Mouse (Mus musculus) cerebellum, postnatal 14 days (tissue): ENCODE measurements at regions not wholly inside any gene's neighbourhood (a gene's known extent, or its start where the extent isn't known, plus 50 kb on each side); places are given as distances from the start of the nearest gene placed in this dataset.

Experiments
- DNase-seq, 2 experiments: peaks; one replicate each; pipeline ENCODE4 v3.0.0; 2021; ENCODE audit warnings: mixed read lengths in 2 of 2

GRCm38 (mm10) chr12:39831079-39831478 lies 206.7 kb downstream of the Arl4a start:
- DNase-seq, result no peak

GRCm38 (mm10) chr12:39830530-39830929 lies 207.3 kb downstream of the Arl4a start:
- no peak for DNase-seq

DNA sequence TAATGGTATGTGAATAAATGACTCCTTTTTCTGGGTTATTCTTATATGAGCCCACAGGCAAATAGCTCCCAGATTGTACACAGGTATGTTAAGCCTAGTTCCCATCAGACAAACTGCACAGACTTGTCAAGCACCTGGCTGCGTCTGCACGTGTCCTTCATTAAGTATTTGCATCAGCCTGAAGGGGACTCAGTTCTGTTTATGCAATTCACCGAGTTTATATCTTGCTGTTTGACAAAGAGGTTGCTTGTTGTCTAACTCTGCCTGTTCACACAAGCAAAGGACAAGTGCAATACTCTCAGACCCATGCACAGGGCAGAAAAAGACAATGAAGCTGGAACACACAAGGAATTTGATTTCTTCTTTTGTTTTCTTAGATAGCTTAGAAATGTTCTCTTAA lies 215.2 kb downstream of the Arl4a start:
- DNase-seq, result no peak

DNA sequence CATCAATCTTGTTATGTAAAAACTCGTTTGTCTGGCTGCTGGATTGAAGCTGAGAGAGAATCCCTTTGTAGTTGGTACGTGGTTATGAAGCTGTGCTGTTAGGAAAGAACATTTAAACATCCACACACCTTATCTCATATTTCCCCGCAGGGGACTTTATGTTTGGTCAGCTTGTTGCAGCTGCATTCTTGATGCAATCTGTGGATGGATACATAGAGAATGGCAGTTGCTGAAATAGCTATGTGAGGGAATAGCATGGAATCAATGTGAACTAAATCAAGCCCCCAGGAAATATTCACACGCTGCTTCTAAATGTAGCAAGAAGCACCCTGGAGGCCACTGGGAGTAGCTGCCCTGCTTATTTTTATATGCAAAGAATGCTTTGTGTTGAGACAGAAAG lies 236.3 kb downstream of the Arl4a start:
- DNase-seq, result no peak

GRCm38 (mm10) chr12:39797843-39798242 lies 240.0 kb downstream of the Arl4a start:
- no peak for DNase-seq

- DNase-seq, result no peak
Measured at GRCm38 (mm10) chr12:39796939-39797338, 240.9 kb downstream of the Arl4a start.

DNA sequence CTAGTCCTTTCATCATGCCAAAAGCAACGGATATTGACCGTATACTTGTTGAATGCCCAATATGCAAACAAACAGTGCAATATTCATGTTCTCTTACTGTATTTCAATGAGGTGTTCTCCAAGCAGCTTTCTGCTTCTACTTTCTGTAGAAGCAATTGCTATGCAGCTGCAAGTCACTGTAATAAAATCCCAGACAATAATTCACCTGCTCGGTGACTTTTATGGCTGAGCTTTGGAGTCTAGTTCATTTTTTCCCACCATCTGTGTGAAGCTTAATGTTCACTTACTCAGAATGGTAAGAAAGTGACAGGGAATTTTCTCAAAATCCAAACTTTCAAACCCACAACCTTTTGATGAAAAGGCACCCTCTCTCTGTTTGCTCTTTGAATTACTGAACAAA lies 252.8 kb downstream of the Arl4a start:
- DNase-seq, result no peak

- DNase-seq, result no peak
Measured at GRCm38 (mm10) chr12:39784532-39784931, 253.3 kb downstream of the Arl4a start.

DNA sequence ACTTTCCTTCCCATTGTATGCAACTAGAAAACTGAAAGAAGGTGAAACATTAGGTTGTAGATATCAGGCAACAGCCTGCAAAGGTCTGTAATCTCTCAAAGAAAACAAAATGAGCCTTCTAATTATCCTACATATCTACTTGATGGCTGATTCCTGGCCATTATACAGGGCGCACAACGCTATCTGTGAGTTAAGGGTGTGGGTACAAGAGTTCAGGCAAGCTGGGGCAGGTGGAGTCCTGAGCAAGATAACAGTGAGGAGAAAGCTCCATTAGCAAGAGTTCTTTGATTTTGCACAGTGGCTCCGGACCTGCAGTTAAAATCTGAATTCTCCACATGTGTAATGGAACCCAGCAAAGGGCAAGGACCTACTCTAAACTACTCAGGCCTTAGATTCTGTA lies 261.7 kb downstream of the Arl4a start:
- DNase-seq, result no peak

DNA sequence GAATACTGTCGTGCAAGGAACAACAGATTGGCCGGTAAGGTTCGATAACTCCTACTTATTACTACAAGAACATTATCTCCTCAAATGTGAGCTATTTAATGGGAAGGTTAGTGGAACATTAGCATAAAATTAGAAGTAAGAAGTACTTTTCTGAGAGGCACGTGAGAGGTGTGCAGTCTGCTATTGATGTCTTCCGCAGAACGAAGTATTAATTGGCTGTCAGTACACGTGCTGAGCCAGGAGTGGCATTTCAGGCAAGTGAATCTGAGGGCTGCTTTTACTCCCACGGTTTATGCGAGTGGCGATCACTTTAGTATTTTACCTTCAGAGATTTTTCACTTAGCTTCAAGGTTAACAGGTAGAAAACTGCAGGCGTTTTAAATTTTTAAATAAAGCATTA lies 270.8 kb downstream of the Arl4a start:
- no peak for DNase-seq

- DNase-seq, result no peak
Measured at GRCm38 (mm10) chr12:39763529-39763928, 274.3 kb downstream of the Arl4a start.

- DNase-seq, result no peak
Measured at GRCm38 (mm10) chr12:39761946-39762345, 275.9 kb downstream of the Arl4a start.

DNA sequence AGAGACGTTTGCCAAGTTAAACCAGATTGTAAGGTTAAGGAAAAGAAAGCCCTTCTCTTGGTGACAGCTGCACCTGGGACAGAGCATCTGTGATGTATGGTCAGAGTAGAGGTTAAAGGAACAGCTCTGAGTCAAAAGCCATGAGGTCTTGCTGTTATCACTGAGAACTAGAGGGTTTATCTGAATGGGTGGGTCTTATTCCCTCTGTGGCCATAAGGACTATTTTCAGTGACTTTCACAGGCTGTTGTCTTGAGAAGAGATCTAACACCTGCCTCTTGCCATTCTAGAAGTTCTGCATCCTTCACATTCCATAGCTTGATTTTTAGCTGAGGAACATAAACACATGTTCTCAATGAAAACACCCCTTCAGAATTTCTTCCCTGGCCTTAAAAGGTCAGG lies 276.5 kb downstream of the Arl4a start:
- DNase-seq, result no peak

- DNase-seq, result no peak
Measured at GRCm38 (mm10) chr12:39757975-39758374, 279.9 kb downstream of the Arl4a start.

GRCm38 (mm10) chr12:39751850-39752249 lies 286.0 kb downstream of the Arl4a start:
- no peak for DNase-seq

DNA sequence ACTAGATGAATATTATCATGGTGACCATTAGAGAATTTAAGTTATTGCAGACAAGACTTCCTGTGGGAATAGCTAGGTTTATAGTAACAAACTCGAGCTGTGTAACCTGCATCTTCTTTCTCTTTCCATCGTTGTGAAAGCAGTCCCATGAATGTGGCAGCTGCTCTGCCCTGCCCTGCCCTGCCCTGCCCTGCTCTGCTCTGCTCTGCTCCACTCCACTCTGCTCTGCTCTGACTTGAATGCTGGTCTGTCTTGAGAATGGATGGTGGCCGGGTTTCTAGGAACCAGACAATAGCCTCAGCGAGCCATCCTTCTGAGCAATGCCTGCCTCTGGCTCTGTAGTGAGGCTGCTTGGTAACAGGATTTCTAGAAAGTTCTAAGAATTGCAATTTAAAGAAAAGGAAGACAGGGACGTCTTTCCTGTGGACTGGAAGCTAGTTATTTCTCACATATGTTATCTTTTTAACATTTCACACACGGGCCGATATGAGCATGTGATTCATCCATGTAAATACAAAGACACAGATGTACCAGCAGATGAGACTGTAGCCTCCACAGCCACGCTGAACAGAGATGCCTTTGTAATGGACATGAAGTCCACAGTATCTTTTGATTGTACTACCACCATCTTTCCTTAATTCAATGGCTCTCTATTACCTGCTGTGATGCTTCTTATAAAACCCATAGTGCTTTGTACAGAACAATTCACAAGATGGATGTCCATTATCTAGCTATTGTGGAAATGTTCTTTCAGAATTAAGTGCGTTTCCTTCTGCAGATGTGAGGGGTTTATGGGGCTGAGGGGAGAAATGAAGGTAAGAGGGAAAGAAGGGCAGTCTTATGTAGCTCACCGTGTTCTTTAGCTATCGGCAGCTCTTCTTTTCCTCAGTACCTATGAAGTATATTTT lies 295.4 kb downstream of the Arl4a start:
- no peak for DNase-seq

DNA sequence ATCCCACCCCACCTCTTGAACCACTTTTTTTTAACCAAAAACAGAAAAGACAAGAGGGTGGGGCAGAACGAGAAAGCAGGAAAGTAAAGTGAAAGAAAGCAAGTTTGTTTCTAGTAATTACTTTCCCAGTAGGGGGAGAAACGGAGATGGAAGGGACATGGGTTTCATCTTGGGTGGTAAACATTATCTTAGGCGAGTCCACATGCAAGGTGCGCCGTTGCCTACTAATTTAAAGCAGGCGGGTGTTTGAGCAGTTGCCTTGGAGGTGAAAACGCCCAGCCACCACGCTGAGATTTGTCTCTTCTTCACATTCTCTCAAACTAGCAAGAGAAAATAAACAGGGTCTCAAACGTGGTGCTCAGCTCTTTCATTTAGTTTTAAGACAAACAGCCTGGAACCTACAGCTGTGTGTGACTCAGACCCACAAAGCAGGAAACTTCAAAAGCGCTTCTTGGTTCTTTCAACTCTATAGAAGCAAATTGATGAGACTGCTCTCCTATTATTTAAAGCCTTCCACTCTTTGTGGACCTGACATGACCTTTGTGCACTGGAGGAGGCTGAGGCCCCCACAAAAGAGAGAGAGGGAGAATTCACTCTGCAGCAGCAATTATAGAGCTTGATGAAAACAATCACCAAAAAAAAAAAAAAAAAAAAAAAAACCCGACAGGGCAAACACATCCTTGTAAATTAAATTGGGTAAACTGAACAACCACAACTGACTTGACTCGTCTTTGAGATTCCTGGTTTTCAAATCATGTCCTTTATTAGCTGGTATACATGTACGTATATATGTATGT lies 296.6 kb downstream of the Arl4a start:
- no peak for DNase-seq

- no peak for DNase-seq
Measured at GRCm38 (mm10) chr12:39736966-39737365, 300.9 kb downstream of the Arl4a start.

DNA sequence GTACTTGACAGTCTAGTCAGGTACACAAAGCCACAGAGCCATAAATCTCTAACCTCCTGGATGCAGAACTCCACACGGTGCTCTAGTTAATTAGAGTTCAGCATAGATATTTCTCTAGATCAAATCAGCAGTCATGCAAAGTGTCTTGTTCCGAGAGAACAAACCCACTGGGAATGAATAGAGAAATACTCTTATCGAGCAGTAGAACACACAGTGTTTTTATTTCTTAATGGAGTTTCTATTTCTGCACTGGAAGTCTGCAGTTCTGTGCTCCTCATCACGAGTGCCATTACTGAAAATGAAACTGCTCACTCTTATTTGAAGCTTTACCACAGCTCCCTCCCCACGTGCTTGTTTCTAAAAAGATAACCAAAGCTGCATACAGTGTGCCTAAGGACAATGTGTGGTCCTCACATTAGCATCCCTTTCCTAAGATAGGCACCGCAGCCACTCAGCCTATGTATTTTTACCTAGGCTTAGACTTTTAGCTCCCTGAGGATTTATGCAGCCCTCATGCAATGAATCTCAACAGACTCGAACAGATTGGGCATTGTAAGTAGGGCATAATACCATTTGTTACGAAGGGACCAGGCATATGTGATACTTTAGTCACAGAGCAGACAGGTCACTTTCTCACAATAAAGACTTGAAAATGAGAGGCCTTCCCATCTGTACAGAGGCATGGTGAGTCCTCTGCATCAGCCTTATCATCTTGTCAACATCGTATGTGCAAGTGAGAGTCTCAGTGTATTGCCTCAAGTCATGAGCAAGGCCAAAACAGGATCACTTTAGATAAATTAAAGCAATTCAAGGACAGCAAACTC lies 301.5 kb downstream of the Arl4a start:
- peak in 1 of 2 experiments; percentile 1 for DNase-seq

- no peak for DNase-seq
Measured at GRCm38 (mm10) chr12:39734176-39734575, 303.6 kb downstream of the Arl4a start.

- DNase-seq, result no peak
Measured at GRCm38 (mm10) chr12:39731177-39731576, 306.6 kb downstream of the Arl4a start.

DNA sequence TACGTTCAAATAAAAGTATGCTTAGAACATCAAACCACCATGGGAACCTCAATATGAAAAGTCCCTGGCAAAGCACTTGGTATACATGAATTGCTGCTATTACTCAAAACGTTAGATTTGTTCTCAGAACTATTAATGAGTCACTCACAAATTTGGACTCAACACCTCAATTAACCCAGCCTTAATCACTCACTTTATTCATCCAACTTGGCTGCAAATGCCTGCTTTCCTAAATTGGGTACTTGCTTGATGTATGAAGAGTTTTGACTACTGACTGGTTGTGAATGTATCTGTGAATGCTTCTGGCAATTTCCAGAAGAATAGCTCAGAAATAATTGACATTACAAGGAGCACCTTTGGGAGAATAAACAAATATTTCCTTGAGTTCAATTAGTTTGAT lies 308.6 kb downstream of the Arl4a start:
- no peak for DNase-seq

DNA sequence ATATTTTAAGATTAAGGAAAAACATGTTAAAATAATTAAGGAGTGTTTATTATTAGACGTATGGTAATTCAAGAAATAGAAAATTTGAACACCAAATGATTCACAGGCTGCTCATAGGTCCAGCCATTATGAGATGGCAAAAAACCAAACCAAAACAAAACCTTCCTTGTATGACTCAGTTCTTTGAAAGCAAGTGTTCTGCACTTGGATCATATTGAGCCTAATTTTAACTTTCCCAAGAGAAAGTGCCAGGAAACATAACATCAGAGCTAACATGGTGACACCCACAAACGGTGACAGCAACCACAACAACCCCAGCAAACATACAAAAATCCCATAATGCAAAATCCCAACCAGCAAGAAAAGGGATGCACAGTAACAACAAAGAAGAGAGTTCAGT lies 313.7 kb downstream of the Arl4a start:
- DNase-seq, result no peak
